Mouse (Mus musculus) heart, postnatal 10 days (tissue): ENCODE results near the gene Stip1. TPM values are rescaled to one million over a fixed set of nuclear protein-coding genes. Genes with fewer than 3 reads are reported as not detected.
"Not testable (repeated sequence)": the region's sequence is repeated elsewhere in the genome, so short reads cannot be mapped to it uniquely, and the experiment has no call there.

Experiments used
- DNase-seq, 2 experiments: peaks; one replicate each; pipeline ENCODE4 v3.0.0; 2021
- intact Hi-C: fragments of 180-260 bp; cut with DNase I; formaldehyde crosslinking; loops from one replicate; pipeline ENCODE4 v1.15.1; 2025
- total RNA-seq, 2 experiments: library from RNA; stranded (reverse); gene quantifications; 2 replicates each; pipeline ENCODE4 v1.2.3; 2021

Stip1 gene
- total RNA-seq = 100 to 1,000 TPM; 104 to 117 TPM

GRCm38 (mm10) chr19:7039841-7040636 is at the start of gene Stip1:
Stip1 (minus strand) TSS chr19:7039967.
- intact Hi-C loops = loop anchor here (5.0 kb wide), 1 partner anchor 43 kb away; the partner anchor contains the start of genes Nudt22 and Trpt1
- peak; percentile 100 for DNase-seq

GRCm38 (mm10) chr19:7089050-7089449 is 49.3 kb upstream of the Stip1 start:
- intact Hi-C loops = no loop called here
- DNase-seq = peak; percentile 66 to 71

- no peak for DNase-seq
- intact Hi-C loops = no loop called here
Measured at GRCm38 (mm10) chr19:7088558-7088957, 48.8 kb upstream of the Stip1 start.

GRCm38 (mm10) chr19:7084734-7085133 is 45.0 kb upstream of the Stip1 start:
- no peak for DNase-seq
- intact Hi-C loops = no loop called here

GRCm38 (mm10) chr19:7083035-7083794 is 43.4 kb upstream of the Stip1 start:
- no peak for DNase-seq
- intact Hi-C loops = no loop called here

GRCm38 (mm10) chr19:7081516-7082266 is 41.9 kb upstream of the Stip1 start:
- intact Hi-C loops = no loop called here

GRCm38 (mm10) chr19:7078271-7078670 is 38.5 kb upstream of the Stip1 start:
- intact Hi-C loops = no loop called here
- DNase-seq = no peak

More at GRCm38 (mm10) chr19:7081516-7082266, 41.9 kb upstream of the Stip1 start:
- DNase-seq = no peak

GRCm38 (mm10) chr19:7077666-7078065 is 37.9 kb upstream of the Stip1 start:
- no peak for DNase-seq
- intact Hi-C loops = no loop called here

GRCm38 (mm10) chr19:7075336-7075735 is 35.6 kb upstream of the Stip1 start:
- DNase-seq, intact Hi-C loops: not testable (repeated sequence)

- intact Hi-C loops = no loop called here
- DNase-seq = no peak
Measured at GRCm38 (mm10) chr19:7073997-7074781, 34.4 kb upstream of the Stip1 start.

- intact Hi-C loops = no loop called here
- DNase-seq = no peak
Measured at GRCm38 (mm10) chr19:7072221-7072620, 32.5 kb upstream of the Stip1 start.

GRCm38 (mm10) chr19:7070775-7071174 is 31.0 kb upstream of the Stip1 start:
- intact Hi-C loops = no loop called here
- DNase-seq = no peak

GRCm38 (mm10) chr19:7069781-7070763 is 30.3 kb upstream of the Stip1 start:
- intact Hi-C loops = loop anchor here (2.0 to 10.0 kb wide), 3 partner anchors 35 to 367 kb away; partner anchors contain the start of genes Flrt1 and Mark2
- DNase-seq = peak in 1 of 2 experiments; percentile 62

GRCm38 (mm10) chr19:7068661-7069531 is 29.1 kb upstream of the Stip1 start:
- DNase-seq = no peak
- intact Hi-C loops = loop anchor here (1.0 to 10.0 kb wide), 5 partner anchors 36 to 368 kb away; partner anchors contain the start of genes Flrt1 and Mark2

- intact Hi-C loops = loop anchor here (1.0 to 10.0 kb wide), 5 partner anchors 37 to 369 kb away; partner anchors contain the start of genes Flrt1 and Mark2
- DNase-seq = peak; percentile 83 to 93
Measured at GRCm38 (mm10) chr19:7068136-7068535, 28.4 kb upstream of the Stip1 start.

- no peak for DNase-seq
- intact Hi-C loops = loop anchor here (1.0 to 10.0 kb wide), 5 partner anchors 37 to 370 kb away; partner anchors contain the start of genes Flrt1 and Mark2
Measured at GRCm38 (mm10) chr19:7067344-7068050, 27.7 kb upstream of the Stip1 start.

- intact Hi-C loops = loop anchor here (5.0 to 10.0 kb wide), 2 partner anchors 278 to 370 kb away; partner anchors contain the start of gene Mark2
- no peak for DNase-seq
Measured at GRCm38 (mm10) chr19:7066828-7067342, 27.1 kb upstream of the Stip1 start.
